Mouse (Mus musculus) lung, postnatal 0 days (tissue): ENCODE measurements around the gene Fars2.

Experiments used
- CTCF ChIP-seq: IDR thresholded peaks from 2 replicates; pipeline ENCODE4 v1.5.1; 2016; ENCODE audit warnings: antibody characterized with exemption, mild to moderate bottlenecking
- EP300 ChIP-seq: IDR thresholded peaks from 2 replicates; pipeline ENCODE4 v1.6.1; 2016; ENCODE audit warnings: antibody characterized with exemption, mild to moderate bottlenecking, control low read depth

DNA sequence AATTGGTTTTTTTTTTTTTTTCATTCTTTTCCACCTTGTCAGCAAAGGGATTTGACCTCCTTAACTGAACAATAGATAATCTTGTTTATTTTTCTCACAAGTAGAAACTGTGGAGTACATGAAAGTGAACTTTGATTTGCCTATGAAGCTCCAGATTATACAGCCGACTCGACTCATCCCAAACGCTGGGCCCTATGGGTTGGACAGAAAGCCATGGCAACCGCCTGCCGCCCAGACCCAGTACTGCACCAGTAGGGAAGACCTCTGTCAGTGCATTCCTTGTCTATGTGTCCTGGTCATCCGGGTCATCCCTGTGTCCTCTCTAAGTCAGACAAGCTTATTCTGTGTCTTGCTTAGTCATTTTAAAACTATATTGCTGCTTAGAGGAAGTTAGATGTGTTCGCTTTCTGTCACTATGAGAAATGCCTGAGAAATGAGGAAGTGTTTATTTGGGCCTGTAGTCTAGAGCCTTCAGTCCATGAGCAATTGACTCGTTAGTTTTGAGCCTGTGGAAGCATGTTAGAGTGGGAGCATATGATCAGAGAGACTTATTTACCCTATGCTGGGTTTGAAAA is 416.8 kb downstream of the Fars2 start:
- TF ChIP-seq CTCF = no peak
- no peak for TF ChIP-seq EP300
